Mouse (Mus musculus) lung, embryonic 15.5 days (tissue): ENCODE results near the gene Babam2. TPM values are rescaled to one million over a fixed set of nuclear protein-coding genes. Genes with fewer than 3 reads are reported as not detected.

ENCODE experiments used
- ATAC-seq: fragments of 200-750 bp; cut with Nextera tagmentation; 2 replicates; pipeline ENCODE4 v1.8.0; 2017; ENCODE audit warnings: moderate number of reproducible peaks, borderline replicate concordance; ENCODE audit not compliant: low FRiP score, low TSS enrichment; ENCODE audit errors: extremely low read depth
- H3K27ac ChIP-seq: fragments of 300-500 bp; sonication (generic); 2 replicates; pipeline ENCODE4 v1.5.1; 2015; ENCODE audit warnings: moderate library complexity, mild to moderate bottlenecking, inconsistent platforms
- H3K27me3 ChIP-seq: fragments of 300-500 bp; sonication (generic); 2 replicates; pipeline ENCODE4 v1.6.1; 2015; ENCODE audit warnings: inconsistent platforms
- H3K36me3 ChIP-seq: fragments of 300-500 bp; sonication (generic); 2 replicates; pipeline ENCODE4 v1.6.1; 2015; ENCODE audit warnings: inconsistent platforms
- H3K4me1 ChIP-seq: fragments of 300-500 bp; sonication (generic); 2 replicates; pipeline ENCODE4 v1.6.1; 2015; ENCODE audit warnings: inconsistent platforms
- H3K4me2 ChIP-seq: fragments of 300-500 bp; sonication (generic); 2 replicates; pipeline ENCODE4 v1.6.1; 2015; ENCODE audit warnings: inconsistent platforms, mild to moderate bottlenecking, moderate library complexity
- H3K4me3 ChIP-seq: fragments of 300-500 bp; sonication (generic); 2 replicates; pipeline ENCODE4 v1.5.1; 2015; ENCODE audit warnings: mild to moderate bottlenecking, inconsistent platforms
- H3K9ac ChIP-seq: fragments of 300-500 bp; sonication (generic); 2 replicates; pipeline ENCODE4 v1.6.1; 2015; ENCODE audit warnings: inconsistent platforms
- H3K9me3 ChIP-seq: fragments of 300-500 bp; sonication (generic); 2 replicates; pipeline ENCODE4 v1.6.1; 2016; ENCODE audit warnings: inconsistent platforms
- WGBS: fragments of 180-500 bp; shearing (Covaris S2); methylation state at CpG from one replicate; pipeline ENCODE4 v1.1.7; 2015; 5-methylcytosine and 5-hydroxymethylcytosine counted together
- polyA plus RNA-seq: library from polyadenylated mRNA; unstranded; fragments of >200 nt; fragmentation: Nextera tagmentation; extraction: Ambion mirVana; gene quantifications from 2 replicates; pipeline ENCODE4 v1.2.1, GENCODE M21; 2015

Gene Babam2
- polyA plus RNA-seq, 1 experiment from 2014 or later = 59.9 TPM

DNA sequence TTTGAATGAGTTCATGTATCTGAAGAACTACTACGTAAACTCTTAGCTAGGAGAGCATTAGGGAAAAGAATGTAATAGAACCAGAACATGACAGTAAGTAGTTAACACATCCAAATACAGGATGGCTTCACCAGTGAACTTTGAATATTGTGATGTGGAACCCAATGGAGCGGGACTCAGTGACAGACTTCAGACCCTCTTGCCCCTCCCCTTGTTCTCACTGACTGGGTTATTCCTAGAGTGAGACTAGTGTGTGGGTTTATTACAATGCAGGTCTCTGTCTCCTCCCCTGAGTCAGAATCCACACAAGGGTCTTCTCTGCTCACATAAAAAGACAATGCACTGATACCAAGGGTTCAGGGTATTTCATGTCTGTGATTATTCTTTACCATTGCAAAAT lies 175.8 kb downstream of the Babam2 start:
- H3K27ac ChIP-seq = no peak overlapping the region
- H3K27me3 ChIP-seq = no peaks in the 10 kb centered on the region
- peaks cover 15% of the 10 kb centered on the region for H3K4me1 ChIP-seq
- no peaks in the 10 kb centered on the region for H3K36me3 ChIP-seq
- ATAC-seq = no peak
- H3K9ac ChIP-seq = no peak overlapping the region
- 94% methylated on average over 2 of the region's 2 CpGs for WGBS
- H3K9me3 ChIP-seq = no peaks in the 10 kb centered on the region
- H3K4me2 ChIP-seq = no peak overlapping the region
- no peak overlapping the region for H3K4me3 ChIP-seq

DNA sequence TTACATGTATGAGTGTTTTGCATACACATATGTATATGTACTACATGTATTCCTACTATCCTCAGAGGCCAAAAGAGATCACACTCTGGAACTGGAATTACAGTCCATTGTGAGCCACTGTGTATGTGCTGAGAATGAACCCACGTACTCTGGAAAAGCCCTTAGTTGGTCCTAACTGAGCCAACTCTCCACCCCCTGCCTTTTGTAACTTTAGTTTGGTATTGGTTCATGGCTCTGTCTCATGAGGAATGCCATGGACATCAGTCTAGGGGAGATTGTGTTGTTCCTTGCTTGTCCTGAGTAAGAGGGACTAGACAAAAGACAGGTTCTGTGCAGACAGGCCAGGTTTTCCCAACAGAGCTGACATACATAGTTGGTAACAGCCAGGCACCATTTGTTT lies 177.1 kb downstream of the Babam2 start:
- Histone ChIP-seq H3K4me1 (peaks cover 15% of the 10 kb centered on the region), H3K27me3 (no peaks in the 10 kb centered on the region), H3K27ac (no peak overlapping the region), H3K4me3 (no peak overlapping the region), H3K9me3 (no peaks in the 10 kb centered on the region), H3K9ac (no peak overlapping the region), H3K36me3 (no peaks in the 10 kb centered on the region), H3K4me2 (no peak overlapping the region)
- 78% methylated on average over 1 of the region's 1 CpGs for WGBS
- no peak for ATAC-seq

- Histone ChIP-seq H3K4me1 (peaks cover 15% of the 10 kb centered on the region), H3K9me3 (no peaks in the 10 kb centered on the region), H3K27ac (no peak overlapping the region), H3K4me2 (no peak overlapping the region), H3K9ac (no peak overlapping the region), H3K27me3 (no peaks in the 10 kb centered on the region), H3K36me3 (no peaks in the 10 kb centered on the region), H3K4me3 (no peak overlapping the region)
- ATAC-seq = no peak
- WGBS = 84% methylated on average over 3 of the region's 3 CpGs
Observed at GRCm38 (mm10) chr5:31875443-31875842, 178.0 kb downstream of the Babam2 start.

- Histone ChIP-seq H3K9ac (no peak overlapping the region), H3K27me3 (no peaks in the 10 kb centered on the region), H3K4me1 (peaks cover 9% of the 10 kb centered on the region), H3K4me3 (no peak overlapping the region), H3K9me3 (no peaks in the 10 kb centered on the region), H3K36me3 (no peaks in the 10 kb centered on the region), H3K4me2 (no peak overlapping the region), H3K27ac (no peak overlapping the region)
- ATAC-seq = no peak
- 48% methylated on average over 8 of the region's 8 CpGs for WGBS
Observed at GRCm38 (mm10) chr5:31876216-31876974, 178.9 kb downstream of the Babam2 start.

GRCm38 (mm10) chr5:31880457-31880856 lies 183.0 kb downstream of the Babam2 start:
- Histone ChIP-seq H3K4me3 (no peak overlapping the region), H3K36me3 (no peaks in the 10 kb centered on the region), H3K9ac (no peak overlapping the region), H3K27ac (no peak overlapping the region), H3K27me3 (no peaks in the 10 kb centered on the region), H3K4me2 (no peak overlapping the region), H3K4me1 (peaks cover 9% of the 10 kb centered on the region), H3K9me3 (no peaks in the 10 kb centered on the region)
- whole genome bisulfite sequencing = 54% methylated on average over 2 of the region's 2 CpGs
- no peak for ATAC-seq

- Histone ChIP-seq H3K4me3 (no peak overlapping the region), H3K27ac (no peak overlapping the region; the same call in 1 of the 2 replicates), H3K4me1 (peaks cover 1% of the 10 kb centered on the region; the same call in 1 of the 2 replicates), H3K36me3 (no peaks in the 10 kb centered on the region), H3K27me3 (no peaks in the 10 kb centered on the region), H3K4me2 (no peak overlapping the region), H3K9ac (no peak overlapping the region), H3K9me3 (no peaks in the 10 kb centered on the region)
- 66% methylated on average over 3 of the region's 3 CpGs for WGBS
- ATAC-seq = no peak
Observed at GRCm38 (mm10) chr5:31882297-31882696, 184.8 kb downstream of the Babam2 start.

GRCm38 (mm10) chr5:31884962-31885361 lies 187.5 kb downstream of the Babam2 start:
- H3K4me1 ChIP-seq = peaks cover 14% of the 10 kb centered on the region
- ATAC-seq = no peak
- no peak overlapping the region for H3K4me3 ChIP-seq
- H3K4me2 ChIP-seq = no peak overlapping the region
- H3K36me3 ChIP-seq = no peaks in the 10 kb centered on the region
- H3K27ac ChIP-seq = no peak overlapping the region
- no peaks in the 10 kb centered on the region for H3K9me3 ChIP-seq
- H3K27me3 ChIP-seq = no peaks in the 10 kb centered on the region
- H3K9ac ChIP-seq = no peak overlapping the region
- 58% methylated on average over 4 of the region's 4 CpGs for WGBS

- H3K27ac ChIP-seq = peak overlapping the region; percentile 56
- H3K4me2 ChIP-seq = peak overlapping the region; percentile 20
- WGBS = 22% methylated on average over 5 of the region's 5 CpGs
- H3K9ac ChIP-seq = no peak overlapping the region
- H3K27me3 ChIP-seq = no peaks in the 10 kb centered on the region
- ATAC-seq = peak; percentile 49; the same call in 1 of the 2 replicates
- H3K36me3 ChIP-seq = no peaks in the 10 kb centered on the region
- H3K4me1 ChIP-seq = peaks cover 14% of the 10 kb centered on the region
- H3K9me3 ChIP-seq = no peaks in the 10 kb centered on the region
- no peak overlapping the region for H3K4me3 ChIP-seq
Observed at GRCm38 (mm10) chr5:31887590-31887989, 190.1 kb downstream of the Babam2 start.

GRCm38 (mm10) chr5:31888341-31888740 lies 190.9 kb downstream of the Babam2 start:
- Histone ChIP-seq H3K36me3 (no peaks in the 10 kb centered on the region), H3K9ac (no peak overlapping the region), H3K9me3 (no peaks in the 10 kb centered on the region), H3K27ac (peak overlapping the region; percentile 56), H3K27me3 (no peaks in the 10 kb centered on the region), H3K4me3 (no peak overlapping the region), H3K4me1 (peaks cover 14% of the 10 kb centered on the region), H3K4me2 (no peak overlapping the region)
- ATAC-seq = peak; percentile 35; the same call in 1 of the 2 replicates
- 56% methylated on average over 3 of the region's 3 CpGs for WGBS

- no peak overlapping the region for H3K9ac ChIP-seq
- H3K4me3 ChIP-seq = no peak overlapping the region
- no peak overlapping the region for H3K27ac ChIP-seq
- WGBS = 90% methylated on average over 4 of the region's 4 CpGs
- H3K36me3 ChIP-seq = no peaks in the 10 kb centered on the region
- H3K4me2 ChIP-seq = no peak overlapping the region
- no peak for ATAC-seq
- no peaks in the 10 kb centered on the region for H3K27me3 ChIP-seq
- peaks cover 10% of the 10 kb centered on the region for H3K4me1 ChIP-seq
- H3K9me3 ChIP-seq = no peaks in the 10 kb centered on the region
Observed at GRCm38 (mm10) chr5:31892631-31893030, 195.1 kb downstream of the Babam2 start.

DNA sequence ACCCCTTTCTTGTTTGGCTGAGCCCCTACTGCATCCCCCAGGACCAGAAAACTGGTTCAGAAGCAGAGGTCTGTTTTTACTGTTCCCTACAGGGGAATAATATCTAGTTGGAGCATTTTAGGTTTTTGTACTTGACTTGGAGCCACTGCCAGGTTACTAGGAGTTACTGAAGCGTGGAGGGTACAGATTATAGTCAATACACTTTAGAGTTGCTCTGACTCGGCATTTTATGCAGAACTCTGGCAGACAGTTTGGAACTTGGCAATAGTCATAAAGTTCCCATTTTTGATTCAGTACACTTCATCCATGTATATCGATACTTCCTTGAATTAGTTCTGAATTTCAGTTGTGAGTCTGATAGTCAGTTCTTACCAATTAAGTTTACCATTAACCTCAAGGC lies 202.4 kb downstream of the Babam2 start:
- Histone ChIP-seq H3K9me3 (no peaks in the 10 kb centered on the region), H3K4me2 (no peak overlapping the region), H3K36me3 (no peaks in the 10 kb centered on the region), H3K4me3 (no peak overlapping the region), H3K9ac (no peak overlapping the region), H3K27ac (no peak overlapping the region), H3K4me1 (no peaks in the 10 kb centered on the region), H3K27me3 (no peaks in the 10 kb centered on the region)
- ATAC-seq = no peak
- 85% methylated on average over 3 of the region's 3 CpGs for WGBS

- peaks cover 10% of the 10 kb centered on the region; the same call in 1 of the 2 replicates for H3K4me1 ChIP-seq
- H3K36me3 ChIP-seq = no peaks in the 10 kb centered on the region
- no peak for ATAC-seq
- 71% methylated on average over 2 of the region's 2 CpGs for WGBS
- H3K4me2 ChIP-seq = no peak overlapping the region
- no peaks in the 10 kb centered on the region for H3K27me3 ChIP-seq
- H3K9me3 ChIP-seq = no peaks in the 10 kb centered on the region
- no peak overlapping the region for H3K27ac ChIP-seq
- H3K9ac ChIP-seq = no peak overlapping the region
- no peak overlapping the region for H3K4me3 ChIP-seq
Observed at GRCm38 (mm10) chr5:31902144-31902543, 204.7 kb downstream of the Babam2 start.
